Mouse (Mus musculus) naive thymus-derived CD4-positive, alpha-beta T cell, adult 2 months (primary cell): ENCODE data around the gene Chmp2a.

Experiments
- DNase-seq: peaks from one replicate; pipeline ENCODE4 v3.0.0-alpha.2; 2011; ENCODE audit warnings: low read depth

Chmp2a gene

DNA sequence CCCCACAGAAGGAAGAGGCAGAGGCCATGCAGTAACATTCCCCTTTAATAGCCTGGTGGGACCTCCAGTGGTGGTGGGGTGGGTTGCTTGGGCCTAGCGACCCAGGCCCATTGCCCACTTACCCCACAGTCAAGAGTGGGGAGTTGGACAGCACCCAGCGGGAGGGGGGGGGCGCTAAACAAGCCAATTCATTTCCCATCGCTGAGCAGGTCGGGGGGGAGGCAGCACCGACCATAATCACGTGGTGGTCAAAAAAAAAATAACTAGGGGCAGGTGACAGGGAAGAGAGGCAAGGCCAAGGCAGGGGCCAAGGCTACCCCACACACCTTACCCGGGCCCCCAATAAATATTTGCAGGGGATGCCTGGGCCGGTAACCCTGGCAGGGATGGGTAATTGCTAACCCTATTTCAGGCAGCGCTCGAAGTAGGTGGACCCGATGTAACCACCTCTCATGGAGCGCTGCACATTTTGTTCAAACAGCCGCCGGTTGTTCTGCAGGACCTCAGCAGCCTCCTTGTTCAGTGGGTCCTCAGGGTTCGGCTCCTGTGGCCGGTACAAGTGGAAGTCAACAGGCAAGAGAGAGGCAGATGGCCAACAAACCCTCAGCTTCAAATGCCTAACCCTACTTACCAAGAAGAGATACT is 726 bp upstream of the Chmp2a start:
- no peak for DNase-seq

DNA sequence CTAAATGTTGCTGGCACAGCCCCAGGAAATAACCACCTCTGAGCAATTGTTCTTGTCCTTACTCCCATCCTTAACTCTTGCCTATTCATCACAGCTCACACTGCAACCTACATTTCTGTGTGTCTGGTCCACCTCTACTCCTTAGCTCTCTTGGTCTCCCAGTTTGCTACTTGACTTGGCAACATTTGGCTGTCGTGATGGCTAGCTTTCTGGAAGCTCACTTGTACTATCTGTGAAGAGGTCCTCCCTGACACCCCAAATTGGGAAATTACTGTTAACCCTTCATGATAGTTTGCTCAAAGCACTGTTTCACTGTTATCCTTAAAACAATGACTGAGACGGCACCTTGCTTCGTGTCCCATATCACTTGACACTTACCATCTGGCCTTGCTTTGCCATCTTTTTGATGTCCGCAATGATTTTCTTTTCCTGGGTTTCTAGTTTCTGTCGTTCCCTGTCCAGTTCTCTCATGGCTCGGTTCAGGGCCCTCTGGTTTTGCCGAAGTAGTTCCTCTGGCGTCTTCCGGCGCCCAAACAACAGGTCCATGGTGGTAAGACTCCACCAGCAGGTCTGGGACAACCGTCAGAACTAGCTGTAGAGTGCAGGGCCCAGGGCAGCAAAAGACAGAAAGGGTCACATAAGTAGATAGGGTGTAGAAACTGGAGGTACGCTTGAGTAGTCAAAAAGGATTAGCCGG is 1.0 kb downstream of the Chmp2a start:
- no peak for DNase-seq

DNA sequence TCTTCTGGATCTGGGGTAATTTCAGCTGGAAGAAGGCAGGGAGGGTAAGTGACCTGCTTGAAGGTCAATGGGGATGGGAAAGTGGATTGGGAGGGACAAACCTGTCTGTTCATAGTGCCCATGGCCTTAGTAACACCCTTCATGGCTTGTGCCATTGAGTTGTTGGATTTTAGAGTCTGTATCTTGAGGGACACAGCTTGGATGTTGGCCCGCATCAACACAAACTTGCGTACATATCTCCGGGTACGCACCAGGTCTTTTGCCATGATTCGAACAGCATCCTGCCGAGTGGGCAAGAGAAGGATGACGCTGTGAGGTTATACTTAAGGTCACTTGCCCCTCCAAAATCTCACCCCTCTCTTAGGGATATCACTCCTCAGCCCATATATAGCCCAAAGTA is 2.1 kb downstream of the Chmp2a start:
- DNase-seq = no peak

DNA sequence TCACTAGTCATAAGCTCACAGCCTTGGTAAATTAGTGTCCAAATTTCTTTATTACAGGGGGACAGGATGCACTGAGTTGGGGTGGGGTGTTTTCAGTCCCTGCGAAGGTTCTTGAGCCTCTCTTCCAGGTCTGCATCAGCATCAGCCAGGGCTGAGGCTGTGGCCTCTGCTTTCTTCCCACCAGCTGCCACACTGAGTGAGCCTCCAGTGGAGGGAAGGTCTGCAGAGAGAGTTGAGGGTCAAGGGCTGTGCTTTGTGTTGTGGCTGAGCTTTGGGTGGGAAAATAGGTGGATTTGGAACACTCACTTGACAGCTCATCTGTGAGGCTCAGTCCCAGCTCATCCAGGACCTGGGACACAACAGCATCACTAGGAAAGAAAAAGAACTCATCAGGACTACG is 2.6 kb downstream of the Chmp2a start:
- DNase-seq = no peak

DNA sequence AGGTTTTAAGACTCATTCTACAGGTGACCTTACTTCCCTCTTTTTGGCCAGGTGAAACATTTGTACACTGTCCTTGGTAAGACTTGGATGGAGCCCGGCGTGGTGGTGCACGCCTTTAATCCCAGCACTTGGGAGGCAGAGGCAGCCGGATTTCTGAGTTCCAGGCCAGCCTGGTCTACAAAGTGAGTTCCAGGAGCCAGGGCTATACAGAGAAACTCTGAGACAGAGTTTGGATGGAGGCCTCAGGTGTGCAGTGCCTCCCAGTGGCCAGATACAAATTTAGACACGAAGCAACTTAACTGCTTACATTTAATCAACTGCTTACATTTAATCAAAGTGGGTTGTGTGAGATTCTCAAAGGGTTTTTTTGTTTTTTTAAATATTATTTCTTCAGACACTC is 3.5 kb downstream of the Chmp2a start:
- DNase-seq = peak; percentile 49

DNA sequence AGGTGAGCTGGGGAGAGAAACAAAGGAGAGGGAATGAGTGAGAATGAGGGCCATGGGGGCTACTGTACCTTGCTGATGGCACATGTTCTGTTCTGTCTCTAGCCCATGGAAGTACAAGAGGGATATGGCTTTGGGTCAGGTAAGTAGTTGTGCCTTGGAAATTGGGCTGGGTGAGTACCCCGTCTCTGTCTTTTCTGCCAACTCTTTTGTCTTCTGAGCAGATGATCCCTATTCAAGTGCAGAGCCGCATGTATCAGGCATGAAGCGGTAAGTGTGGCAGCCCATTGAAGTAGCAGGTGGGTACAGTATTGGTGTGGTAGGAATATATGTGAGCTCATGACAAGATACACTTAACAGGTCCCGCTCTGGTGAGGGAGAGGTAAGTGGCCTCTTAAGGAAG is 5.6 kb downstream of the Chmp2a start:
- no peak for DNase-seq

DNA sequence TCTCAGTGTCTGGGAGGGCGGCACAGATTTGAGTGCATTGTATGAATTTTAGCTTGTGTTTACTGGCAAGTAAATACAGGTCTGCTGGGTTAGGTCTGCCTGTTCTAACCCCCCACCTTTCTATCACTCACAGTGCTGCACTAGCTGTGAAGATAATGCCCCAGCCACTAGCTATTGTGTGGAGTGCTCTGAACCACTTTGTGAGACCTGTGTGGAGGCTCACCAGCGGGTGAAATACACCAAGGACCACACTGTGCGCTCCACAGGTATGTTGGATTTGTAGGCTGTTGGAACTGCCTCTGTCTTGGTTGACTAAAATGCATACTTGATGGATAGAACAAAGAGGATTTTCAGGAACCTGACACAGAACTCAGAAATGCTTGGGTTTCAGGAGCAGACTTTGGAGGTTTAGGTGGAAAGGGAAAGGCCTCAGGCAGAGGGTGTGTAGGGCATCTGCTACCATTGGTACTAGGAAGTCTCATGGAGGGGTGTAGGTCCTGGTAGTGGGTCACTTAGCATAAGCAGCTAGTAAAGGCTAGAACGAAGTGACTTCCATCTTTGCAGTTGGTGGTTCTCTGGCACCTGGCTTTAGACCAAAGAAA is 9.0 kb downstream of the Chmp2a start:
- no peak for DNase-seq

DNA sequence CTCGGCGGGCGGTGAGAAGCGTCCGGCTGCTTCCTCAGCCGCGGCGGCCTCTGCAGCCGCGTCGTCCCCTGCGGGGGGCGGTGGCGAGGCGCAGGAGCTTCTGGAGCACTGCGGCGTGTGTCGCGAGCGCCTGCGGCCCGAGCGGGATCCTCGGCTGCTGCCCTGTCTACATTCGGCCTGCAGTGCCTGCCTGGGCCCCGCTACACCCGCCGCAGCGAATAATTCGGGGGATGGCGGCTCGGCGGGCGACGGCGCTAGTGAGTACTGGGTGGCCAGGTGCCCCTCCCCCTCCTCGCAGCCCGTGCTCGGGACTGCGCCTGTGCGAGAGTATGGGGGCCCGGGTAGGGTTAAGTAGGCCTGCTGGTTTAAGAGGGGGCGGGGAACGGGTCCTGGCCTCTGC is 9.8 kb downstream of the Chmp2a start:
- DNase-seq = no peak

DNA sequence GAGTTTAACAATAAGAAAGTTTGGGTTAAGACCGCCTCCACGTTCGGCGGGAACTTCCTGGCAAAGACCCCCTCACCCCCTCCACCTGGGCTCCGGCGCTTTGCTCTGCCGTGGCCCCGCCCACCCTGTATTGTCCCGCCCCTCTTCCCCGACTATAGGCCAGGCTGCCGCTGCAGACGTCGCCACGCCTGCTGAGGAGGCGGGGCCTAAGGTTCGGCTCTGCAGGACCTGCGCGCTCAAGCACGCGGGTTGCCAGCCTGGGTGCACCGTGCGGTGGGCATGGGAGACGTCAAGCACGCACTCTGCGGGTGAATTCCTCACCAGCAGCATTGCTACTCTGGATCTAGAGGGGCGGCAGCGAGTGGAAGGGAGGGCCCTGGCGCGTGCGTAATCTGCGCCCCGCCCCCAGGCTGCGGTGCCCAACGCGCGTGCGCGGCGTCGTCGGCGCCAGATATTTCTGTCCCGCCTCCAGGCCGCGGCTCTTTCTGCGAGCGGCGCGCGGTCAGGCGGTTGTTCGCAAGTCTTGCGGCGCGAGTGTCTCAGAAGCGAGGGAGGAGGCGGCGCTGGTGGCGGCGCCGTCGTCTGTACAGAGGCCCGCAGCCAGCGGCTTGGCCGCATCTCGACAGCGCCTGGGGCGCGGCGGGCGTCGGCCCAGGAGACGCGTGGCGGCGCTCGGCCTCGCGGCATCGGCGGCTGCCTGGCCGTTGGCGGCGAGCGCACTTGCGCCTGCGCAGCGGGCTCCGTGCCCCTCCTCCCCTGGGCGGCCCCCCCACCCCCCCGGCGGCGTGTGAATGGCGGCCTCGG is 10.5 kb downstream of the Chmp2a start:
- DNase-seq = peak; percentile 99

DNA sequence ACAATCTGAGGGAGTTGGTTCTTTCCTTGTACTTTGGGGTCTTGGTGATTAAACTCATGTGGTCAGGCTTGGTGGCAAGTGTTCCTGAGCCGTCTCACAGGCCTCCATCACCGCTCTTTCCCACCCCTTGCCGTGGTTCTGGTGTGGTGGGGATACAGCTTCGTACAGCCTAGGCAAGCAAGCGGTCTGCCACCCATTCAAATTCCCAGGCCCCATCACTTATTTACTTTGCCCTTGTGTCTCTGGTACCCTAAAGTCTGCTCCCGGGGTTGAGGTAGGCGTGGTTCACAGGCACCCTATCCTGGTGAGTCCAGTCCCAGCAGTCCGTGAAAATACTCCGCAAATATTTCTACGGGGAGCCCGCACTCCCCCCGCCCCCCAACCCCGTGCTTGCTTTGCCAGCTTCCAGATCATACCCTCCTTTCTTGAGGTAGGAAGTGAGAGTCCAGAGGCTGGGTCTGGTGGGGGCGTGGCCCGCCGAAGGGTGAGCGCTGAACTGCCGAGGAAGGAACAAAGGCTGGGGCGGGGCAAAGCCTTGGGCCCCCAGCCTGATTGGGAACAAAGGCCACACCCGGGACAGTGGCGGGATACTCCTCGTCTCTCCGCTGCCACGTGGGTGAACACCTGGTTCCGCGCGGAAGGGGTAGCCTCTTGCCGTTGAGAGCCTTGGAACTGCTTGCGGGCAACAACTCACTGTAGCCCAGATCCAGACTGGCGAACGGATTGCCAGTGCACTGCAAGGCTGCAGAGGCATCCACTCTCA is 11.7 kb downstream of the Chmp2a start:
- DNase-seq = peak; percentile 69

DNA sequence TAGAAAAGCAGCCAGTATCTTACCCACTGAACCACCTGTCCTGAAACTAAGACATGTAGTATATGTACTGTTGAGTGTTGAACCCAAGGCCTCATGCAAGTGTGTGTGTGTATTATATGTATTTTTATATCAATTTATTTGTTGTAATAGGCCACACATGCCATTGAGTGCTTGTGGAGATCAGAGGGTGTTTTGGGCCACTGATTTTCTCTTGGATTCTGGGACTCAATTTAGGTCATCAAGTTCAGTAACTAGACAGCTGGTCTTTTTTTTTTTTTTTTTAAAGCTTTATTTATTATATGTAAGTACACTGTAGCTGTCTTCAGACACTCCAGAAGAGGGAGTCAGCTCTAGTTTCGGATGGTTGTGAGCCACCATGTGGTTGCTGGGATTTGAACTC is 19.4 kb downstream of the Chmp2a start:
- no peak for DNase-seq

DNA sequence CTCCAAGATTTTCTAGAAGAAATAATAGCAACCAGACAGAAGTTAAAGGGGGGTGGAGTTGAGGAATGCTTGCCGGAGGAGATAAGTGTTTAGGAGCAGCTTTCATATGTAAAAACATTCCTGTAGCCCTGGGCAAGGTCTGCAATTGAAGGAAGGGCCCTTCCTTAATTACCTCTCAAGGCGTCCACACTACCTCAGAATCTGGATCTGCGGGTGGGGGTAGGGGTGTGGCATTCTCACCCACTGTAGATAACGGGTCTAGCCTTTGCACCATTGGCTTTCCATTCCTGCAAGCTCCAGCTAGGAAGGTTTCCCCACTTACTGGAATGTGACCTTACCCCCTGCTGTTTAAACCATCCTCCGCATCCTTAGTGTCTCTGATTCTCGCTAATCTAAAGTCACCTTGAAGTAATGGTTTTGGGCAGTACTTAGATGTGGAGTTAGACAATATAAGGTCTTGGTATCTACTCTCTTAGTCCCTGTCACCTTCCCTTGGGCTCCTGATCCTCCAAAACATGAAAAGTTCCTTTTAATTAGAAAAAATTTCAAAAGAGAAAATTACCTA is 20.2 kb downstream of the Chmp2a start:
- DNase-seq = no peak

DNA sequence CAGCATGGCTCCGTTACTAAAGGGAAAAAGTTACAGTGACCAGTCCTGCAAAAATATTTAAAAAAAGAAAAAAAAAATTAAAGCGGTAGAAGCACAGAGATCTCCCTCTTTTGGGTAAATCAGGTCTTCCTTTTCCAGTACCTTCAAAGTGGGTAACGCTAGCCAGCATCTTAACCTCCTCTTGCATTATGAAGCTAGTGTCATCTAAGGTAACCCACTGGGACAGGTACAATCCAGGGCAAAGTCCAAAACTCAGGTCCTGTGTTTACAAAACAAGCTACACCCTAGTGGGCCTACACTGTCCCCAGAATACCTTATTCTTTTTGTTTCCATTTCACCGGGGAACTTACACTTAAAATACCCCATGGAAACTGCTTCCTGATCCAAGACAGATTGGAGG is 20.9 kb downstream of the Chmp2a start:
- DNase-seq = no peak

DNA sequence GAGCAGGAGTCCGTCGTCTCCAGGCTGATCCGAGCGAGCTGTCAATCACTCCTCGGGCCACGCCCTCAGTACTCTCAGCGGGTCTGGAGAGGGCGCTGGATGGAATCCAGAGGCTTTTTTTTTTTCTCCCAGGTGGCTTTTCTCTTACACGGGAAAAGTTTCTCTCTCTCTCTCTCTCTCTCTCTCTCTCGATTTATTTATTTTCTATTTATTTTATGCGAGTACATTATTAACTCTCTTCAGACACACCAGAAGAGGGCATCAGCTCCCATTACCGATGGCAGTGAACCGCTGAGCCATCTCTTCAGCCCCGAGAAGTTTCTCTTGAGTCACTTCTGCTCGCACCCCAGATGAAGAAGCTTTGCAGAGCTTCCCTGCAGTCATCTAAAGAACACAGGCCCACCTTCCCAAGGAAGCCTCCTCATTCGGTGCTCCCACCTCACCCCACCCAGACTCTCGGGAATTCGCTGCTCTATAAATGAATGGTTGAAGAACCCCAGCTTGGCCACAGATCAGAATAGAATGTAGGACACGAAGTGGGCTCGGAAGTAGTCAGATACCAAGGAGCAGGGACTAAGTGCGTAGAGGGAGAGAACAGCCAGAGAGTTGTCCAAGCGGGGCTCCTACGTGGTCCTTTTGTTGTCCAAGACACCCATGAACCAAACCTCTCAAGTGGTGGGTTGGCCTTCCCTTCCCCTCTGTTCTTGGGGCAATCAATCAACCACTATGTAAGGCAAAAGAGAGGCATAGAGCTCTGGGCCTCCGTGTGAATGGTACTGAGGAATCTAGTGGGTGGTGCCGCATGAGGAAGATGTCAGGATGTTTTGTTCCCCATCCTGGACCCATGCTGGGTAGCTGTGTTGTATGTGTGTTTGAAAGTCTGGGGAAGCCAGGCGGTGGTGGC is 24.4 kb downstream of the Chmp2a start, which contains the start of gene Zbtb45:
Gene Zbtb45 (minus strand): TSS at position 30 of the 904 bp plus-strand sequence.
- DNase-seq = no peak

DNA sequence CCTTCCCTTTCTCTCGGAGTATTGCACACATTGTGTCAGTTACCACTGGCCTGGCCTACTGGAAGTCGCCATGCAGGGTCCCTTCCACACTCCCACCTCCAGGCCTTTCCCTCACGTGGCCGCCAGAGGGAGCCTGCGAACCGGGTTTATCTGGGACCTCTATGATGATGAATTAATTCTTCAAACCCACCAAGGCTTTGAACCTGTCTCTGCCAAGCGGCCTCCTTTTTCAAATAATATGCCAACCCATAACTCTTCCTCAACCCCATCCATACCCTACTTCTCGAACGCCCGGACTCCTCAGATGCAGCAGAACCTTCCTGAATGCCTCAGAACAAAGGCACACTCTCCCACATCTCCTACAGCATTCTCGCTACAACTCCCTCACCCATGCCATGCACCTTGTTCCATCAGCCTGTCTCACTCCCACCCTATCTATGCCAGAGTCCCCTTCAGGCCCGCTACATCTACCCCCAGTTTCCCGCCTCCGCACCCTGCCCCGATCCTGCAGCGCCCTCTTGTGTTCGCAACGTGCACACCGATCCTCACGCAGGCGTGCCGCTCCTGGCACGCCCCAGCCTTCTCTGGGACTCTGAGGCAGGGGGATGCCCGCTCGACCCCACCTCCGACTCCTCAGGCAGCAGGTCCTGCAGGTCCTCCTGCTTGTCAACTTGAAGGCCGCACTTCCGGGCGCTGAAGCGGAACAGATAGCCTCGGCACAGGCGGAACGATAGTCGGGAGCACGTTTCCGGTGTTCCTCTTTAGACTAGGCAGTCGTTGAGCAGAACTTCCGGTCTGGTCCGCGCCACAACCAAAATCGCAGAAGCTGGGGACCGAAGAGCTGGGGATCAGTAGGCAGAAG is 25.2 kb downstream of the Chmp2a start:
- peak; percentile 94 for DNase-seq

DNA sequence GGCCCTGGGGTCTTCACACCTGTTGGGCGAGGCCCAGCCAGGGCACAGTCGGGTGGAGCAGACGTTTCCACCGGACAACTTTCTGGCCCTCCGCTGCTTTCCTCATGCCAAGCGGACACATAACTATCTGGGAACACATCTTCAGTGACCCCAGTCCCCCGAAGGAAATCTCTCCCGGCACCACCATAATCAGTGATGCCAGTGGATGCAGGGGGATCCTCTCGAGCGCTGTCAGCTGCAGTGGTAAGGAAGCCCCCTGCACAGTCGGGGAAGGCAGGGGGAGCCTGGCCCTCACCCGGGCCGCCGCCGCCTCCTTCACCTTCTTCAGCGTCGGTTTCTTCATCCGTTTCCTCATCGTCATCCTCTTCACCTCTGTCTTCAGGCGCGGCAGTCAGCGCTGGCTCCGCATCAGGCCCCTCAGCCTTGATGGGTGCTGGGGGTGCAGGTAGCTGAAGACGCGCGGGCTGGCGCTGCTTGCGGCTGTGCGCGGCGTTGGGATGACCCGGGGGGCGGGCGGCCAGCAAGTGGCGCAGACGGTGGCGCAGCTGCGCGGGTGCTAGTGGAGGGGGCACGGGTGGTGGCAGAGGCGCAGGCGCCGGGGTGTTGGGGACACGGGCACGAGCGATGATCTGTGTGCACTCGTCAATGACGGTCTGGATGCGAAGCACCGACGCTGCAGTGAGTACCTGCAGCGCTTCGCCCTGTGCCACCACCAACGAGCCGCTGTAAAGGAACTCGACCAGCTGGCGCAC is 27.1 kb downstream of the Chmp2a start:
- no peak for DNase-seq

DNA sequence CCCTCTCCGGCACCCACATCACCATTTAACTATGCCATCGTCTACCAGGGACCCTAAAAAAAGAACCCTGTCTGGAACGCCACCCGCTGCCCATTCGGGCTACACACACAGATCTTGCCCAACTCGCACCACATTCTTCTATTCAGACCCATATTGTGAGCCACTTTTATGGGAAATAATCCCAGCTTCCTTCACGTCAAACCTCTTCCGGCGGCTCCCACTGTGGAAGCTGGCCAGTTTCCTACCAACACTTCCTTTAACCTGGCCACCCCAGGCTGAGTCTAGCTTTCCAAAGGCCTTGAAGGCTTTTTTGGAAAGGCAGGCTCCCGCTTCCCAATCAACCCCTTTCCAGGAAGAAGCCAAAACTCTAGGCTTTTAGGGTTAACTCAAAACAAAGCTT is 28.1 kb downstream of the Chmp2a start:
- no peak for DNase-seq

DNA sequence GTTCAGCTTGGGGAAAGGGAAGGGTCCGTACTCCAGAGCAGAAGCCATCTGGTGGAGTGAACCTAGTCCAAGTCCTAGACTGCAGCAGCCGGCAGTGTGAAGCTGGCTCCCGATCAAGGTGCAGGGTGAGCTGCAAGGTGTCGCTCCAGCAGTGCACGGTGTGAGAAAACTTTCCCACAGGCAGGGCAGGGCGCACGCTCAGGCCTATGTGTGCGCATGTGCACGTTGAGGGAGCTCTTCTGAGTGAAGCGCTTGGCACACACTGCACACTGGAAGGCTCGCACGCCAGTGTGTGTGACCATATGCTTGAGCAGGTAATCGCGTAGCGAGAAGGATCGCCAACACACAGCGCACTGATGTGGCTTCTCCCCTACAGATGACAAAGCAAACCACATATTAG is 28.6 kb downstream of the Chmp2a start:
- DNase-seq = no peak

DNA sequence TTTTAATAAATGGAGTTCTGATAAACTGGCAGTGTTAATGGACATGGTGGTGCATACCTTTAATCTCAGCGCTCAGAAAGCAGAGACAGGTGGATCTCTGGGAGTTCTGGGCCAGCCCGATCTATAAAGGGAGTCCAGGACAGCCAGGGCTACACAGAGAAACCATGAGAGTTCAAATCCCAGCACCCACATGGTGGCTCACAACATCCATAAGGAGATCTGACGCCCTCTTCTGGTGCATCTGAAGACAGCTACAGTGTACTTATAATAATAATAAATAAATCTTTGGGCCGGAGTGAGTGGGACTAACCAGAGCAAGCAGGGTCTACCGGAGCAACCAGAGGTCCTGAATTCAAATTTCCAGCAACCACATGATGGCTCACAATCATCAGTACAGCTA is 31.2 kb downstream of the Chmp2a start:
- DNase-seq = no peak
